Mouse (Mus musculus): ENCODE measurements around the gene Sec61a1. TPM values are rescaled to one million over a fixed set of nuclear protein-coding genes. Genes with fewer than 3 reads are reported as not detected.

Sec61a1 gene
- total and polyA plus RNA-seq, 2 experiments from 2014 or later: 125 to 191 TPM

DNA sequence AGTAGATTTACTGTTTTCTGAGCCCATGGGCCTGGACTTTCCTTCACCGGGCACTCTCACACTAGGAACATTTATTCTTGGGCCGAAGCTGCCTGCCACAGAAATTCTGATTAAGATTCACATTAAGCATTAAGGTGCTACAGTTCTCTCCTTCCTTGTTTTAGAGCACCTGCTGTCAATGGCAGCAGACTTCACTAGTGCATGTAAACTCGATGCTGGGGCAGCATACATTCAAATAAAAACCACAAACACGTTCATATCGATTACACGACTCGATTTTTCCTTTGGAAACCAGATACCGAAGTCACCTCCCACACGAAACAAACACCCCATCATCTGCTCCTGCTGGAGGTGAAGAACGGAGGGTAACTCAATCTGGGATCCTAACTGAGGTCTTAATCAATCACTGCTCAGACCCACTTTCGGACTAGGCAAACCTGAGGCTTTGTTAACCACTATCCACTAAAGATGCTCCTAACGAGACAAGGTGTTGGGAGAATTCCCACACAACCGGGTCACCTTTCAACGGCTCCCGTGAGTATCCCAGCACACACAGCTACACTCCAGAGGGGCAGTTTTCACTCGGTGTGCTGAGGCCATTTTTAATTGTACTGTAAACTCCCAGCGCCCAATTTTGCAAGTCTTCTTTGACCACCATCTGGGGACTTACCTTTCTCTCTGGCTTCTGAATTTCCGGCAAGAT lies 853 bp downstream of the Sec61a1 start:
- Histone ChIP-seq H3K4me1 (ENCODE audit: insufficient read depth) (peaks cover 6% of the 10 kb centered on the region; the same call in 1 of the 2 replicates), H3K4me3 (ENCODE audit: low read depth, low read length) (peak overlapping the region; percentile 86), H3K9ac (peak overlapping the region; percentile 84), H3K9me3 (ENCODE audit: low read length) (no peaks in the 10 kb centered on the region), H3K27ac (ENCODE audit: low read depth, low read length) (peak overlapping the region; percentile 90; the same call in 1 of the 2 replicates), H3K4me2 (ENCODE audit: low read depth) (peak overlapping the region; percentile 70), H3K27me3 (ENCODE audit: insufficient read depth, low read length) (no peaks in the 10 kb centered on the region), H3K36me3 (ENCODE audit: insufficient read depth) (peaks cover 24% of the 10 kb centered on the region)
- WGBS: 13% methylated on average over 18 of the region's 18 CpGs
- no peak for TF ChIP-seq CTCF (IDR thresholded peaks at IDR 0.05; ENCODE audit: low read depth)
- ATAC-seq (no peak), DNase-seq (no peak)

DNA sequence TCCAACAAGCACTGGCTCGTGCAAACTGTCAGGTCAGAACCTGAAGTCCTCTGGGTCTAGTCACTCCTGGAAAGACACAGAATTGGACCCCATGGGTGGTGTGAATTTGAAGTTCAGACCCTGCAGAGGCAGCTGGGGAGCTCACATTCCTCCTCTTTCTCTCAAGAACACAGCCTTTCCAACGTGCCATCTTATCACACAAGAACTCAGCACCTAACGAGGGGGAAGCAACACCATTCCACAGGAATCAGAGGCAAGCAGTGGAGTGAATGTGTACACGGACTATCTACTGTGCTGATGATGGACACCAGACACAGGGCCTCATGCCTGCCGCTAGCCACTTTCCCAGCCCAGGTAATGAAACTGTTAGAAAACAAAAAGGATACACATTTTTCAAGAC lies 2.0 kb downstream of the Sec61a1 start:
- peaks cover 35% of the 10 kb centered on the region for H3K36me3 ChIP-seq (ENCODE audit: insufficient read depth)
- no peak overlapping the region for H3K4me3 ChIP-seq (ENCODE audit: low read depth, low read length)
- 60% methylated on average over 5 of the region's 5 CpGs for WGBS
- no peak overlapping the region for H3K9ac ChIP-seq
- H3K27ac ChIP-seq (ENCODE audit: low read depth, low read length): no peak overlapping the region
- DNase-seq (no peak), ATAC-seq (no peak)
- no peaks in the 10 kb centered on the region for H3K27me3 ChIP-seq (ENCODE audit: insufficient read depth, low read length)
- no peaks in the 10 kb centered on the region for H3K9me3 ChIP-seq (ENCODE audit: low read length)
- H3K4me1 ChIP-seq (ENCODE audit: insufficient read depth): peaks cover 6% of the 10 kb centered on the region; the same call in 1 of the 2 replicates
- no peak for TF ChIP-seq CTCF (IDR thresholded peaks at IDR 0.05; ENCODE audit: low read depth)
- H3K4me2 ChIP-seq (ENCODE audit: low read depth): no peak overlapping the region

DNA sequence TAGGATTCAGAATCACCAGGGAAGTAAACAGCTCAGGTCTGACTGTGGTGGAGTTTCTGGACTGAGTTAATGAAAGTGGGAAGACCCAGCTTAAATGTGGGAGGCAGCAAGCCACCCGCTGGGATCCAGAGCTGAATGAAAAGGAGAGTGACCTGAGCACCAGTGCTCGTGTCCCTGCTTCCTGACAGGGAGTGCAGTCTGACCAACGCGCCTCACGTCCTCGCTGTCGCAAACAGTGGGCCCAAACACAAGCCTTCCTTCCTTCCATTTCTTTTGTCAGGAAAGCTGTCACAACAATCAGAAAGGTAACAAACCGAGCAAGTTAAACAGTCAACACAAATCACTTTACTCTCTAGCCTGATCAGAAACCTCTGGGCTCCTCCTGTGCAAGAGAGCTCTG lies 2.7 kb downstream of the Sec61a1 start:
- Histone ChIP-seq H3K27ac (ENCODE audit: low read depth, low read length) (no peak overlapping the region), H3K9ac (no peak overlapping the region), H3K27me3 (ENCODE audit: insufficient read depth, low read length) (no peaks in the 10 kb centered on the region), H3K4me3 (ENCODE audit: low read depth, low read length) (no peak overlapping the region), H3K9me3 (ENCODE audit: low read length) (no peaks in the 10 kb centered on the region), H3K4me2 (ENCODE audit: low read depth) (no peak overlapping the region), H3K36me3 (ENCODE audit: insufficient read depth) (peaks cover 42% of the 10 kb centered on the region), H3K4me1 (ENCODE audit: insufficient read depth) (peaks cover 6% of the 10 kb centered on the region; the same call in 1 of the 2 replicates)
- no peak for TF ChIP-seq CTCF (IDR thresholded peaks at IDR 0.05; ENCODE audit: low read depth)
- DNase-seq (no peak), ATAC-seq (no peak)
- 81% methylated on average over 8 of the region's 8 CpGs for WGBS

DNA sequence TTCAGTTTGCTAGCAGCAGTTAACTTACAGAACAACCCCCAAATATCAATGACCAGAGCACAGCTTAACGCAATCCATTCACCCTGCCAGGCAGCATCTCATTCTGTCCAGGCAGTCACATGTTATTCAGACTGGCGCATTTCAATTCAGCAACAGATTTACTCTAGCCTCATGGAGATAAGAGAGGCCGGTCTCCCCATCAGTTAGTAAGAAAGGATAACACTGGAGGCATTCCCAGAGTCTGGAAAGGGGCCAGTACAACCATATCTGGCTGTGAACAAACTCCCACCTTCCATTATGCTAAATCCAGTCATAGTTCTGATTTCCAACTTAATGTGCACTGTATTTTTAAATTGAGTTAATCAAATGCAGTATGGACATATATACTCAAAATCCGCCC lies 4.2 kb downstream of the Sec61a1 start:
- Histone ChIP-seq H3K9ac (no peak overlapping the region), H3K9me3 (ENCODE audit: low read length) (no peaks in the 10 kb centered on the region), H3K36me3 (ENCODE audit: insufficient read depth) (peaks cover 56% of the 10 kb centered on the region), H3K4me3 (ENCODE audit: low read depth, low read length) (no peak overlapping the region), H3K27me3 (ENCODE audit: insufficient read depth, low read length) (no peaks in the 10 kb centered on the region), H3K27ac (ENCODE audit: low read depth, low read length) (no peak overlapping the region), H3K4me2 (ENCODE audit: low read depth) (no peak overlapping the region), H3K4me1 (ENCODE audit: insufficient read depth) (peaks cover 3% of the 10 kb centered on the region; the same call in 1 of the 2 replicates)
- TF ChIP-seq CTCF (IDR thresholded peaks at IDR 0.05; ENCODE audit: low read depth): no peak
- 78% methylated on average over 4 of the region's 4 CpGs for WGBS
- DNase-seq: no peak
- ATAC-seq: no peak

DNA sequence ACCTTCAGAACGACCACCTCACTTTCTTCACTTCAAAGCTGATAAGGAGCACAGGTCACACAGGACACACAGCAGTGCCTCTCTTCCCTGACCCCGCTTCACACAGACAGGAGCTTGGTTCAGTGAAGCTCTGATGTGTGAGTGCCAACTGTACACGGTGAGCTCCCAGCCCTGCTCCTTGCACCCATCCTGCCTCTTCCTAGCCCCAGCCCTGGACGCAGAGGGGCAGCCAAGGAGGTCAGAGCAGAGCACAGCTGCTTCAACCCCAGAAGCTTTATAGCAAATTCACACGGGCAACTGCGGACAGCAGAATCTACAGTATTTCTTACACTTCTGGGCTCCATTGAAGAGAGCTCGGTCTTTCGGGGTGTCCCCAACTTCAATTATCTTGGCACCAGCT lies 4.7 kb downstream of the Sec61a1 start:
- Histone ChIP-seq H3K9ac (no peak overlapping the region), H3K27me3 (ENCODE audit: insufficient read depth, low read length) (no peaks in the 10 kb centered on the region), H3K36me3 (ENCODE audit: insufficient read depth) (peaks cover 58% of the 10 kb centered on the region), H3K4me2 (ENCODE audit: low read depth) (no peak overlapping the region), H3K9me3 (ENCODE audit: low read length) (no peaks in the 10 kb centered on the region), H3K4me1 (ENCODE audit: insufficient read depth) (no peaks in the 10 kb centered on the region), H3K4me3 (ENCODE audit: low read depth, low read length) (no peak overlapping the region), H3K27ac (ENCODE audit: low read depth, low read length) (no peak overlapping the region)
- no peak for DNase-seq
- 93% methylated on average over 8 of the region's 8 CpGs for WGBS
- TF ChIP-seq CTCF (IDR thresholded peaks at IDR 0.05; ENCODE audit: low read depth): no peak
- no peak for ATAC-seq

DNA sequence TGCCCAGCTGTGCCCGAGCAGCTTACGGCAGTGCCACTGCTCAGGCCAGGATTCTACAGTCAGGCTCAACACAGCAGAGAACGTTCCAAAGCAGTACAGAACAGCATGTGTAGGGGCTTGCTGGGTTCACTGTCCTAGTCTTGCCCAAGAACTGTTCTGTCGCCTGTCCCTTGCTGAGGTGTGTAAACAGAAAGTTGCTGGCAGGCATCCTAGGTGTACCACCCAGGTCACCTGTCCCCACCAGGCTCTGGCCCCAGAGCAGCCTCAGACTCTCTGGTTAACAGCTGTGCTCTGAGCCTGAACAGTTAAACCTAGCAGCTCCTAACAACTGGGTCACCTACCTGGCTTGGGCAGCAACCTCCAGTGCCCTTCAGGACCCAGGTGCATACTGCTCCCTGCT lies 15.7 kb downstream of the Sec61a1 start:
- ATAC-seq (no peak), DNase-seq (no peak)
- WGBS: 95% methylated on average over 4 of the region's 4 CpGs

More for the DNA sequence above, 15.7 kb downstream of the Sec61a1 start:
- Histone ChIP-seq H3K4me2 (ENCODE audit: low read depth) (no peak overlapping the region), H3K27me3 (ENCODE audit: insufficient read depth, low read length) (no peaks in the 10 kb centered on the region), H3K36me3 (ENCODE audit: insufficient read depth) (peaks cover 57% of the 10 kb centered on the region), H3K4me3 (ENCODE audit: low read depth, low read length) (no peak overlapping the region), H3K9ac (no peak overlapping the region), H3K4me1 (ENCODE audit: insufficient read depth) (peaks cover 5% of the 10 kb centered on the region; the same call in 1 of the 2 replicates), H3K9me3 (ENCODE audit: low read length) (no peaks in the 10 kb centered on the region), H3K27ac (ENCODE audit: low read depth, low read length) (no peak overlapping the region)
- TF ChIP-seq CTCF (IDR thresholded peaks at IDR 0.05; ENCODE audit: low read depth): no peak
